Mouse (Mus musculus) lung, adult 2 months (tissue): Measurements from ENCODE around the gene Zfp276. TPM values are rescaled to one million over a fixed set of nuclear protein-coding genes. Genes with fewer than 3 reads are reported as not detected.

ENCODE experiments used
- DNase-seq: peaks from one replicate; pipeline ENCODE4 v3.0.0; 2022
- H3K4me1 ChIP-seq: fragments of 200-500 bp; 2 replicates; pipeline ENCODE4 v1.6.1; 2011; ENCODE audit warnings: low read length; ENCODE audit not compliant: control insufficient read depth, insufficient read depth
- H3K4me3 ChIP-seq: fragments of 200-500 bp; replicated peaks from 2 replicates; pipeline ENCODE3; 2011; ENCODE audit warnings: low read depth, mild to moderate bottlenecking, control low read depth, low read length; ENCODE audit errors: extremely low read depth
- CTCF ChIP-seq: fragments of 200-500 bp; IDR thresholded peaks from 2 replicates; pipeline ENCODE4 v1.5.1; 2011; ENCODE audit warnings: mild to moderate bottlenecking, low read length, control low read depth; ENCODE audit not compliant: insufficient read depth
- POLR2A ChIP-seq: fragments of 200-500 bp; IDR thresholded peaks from 2 replicates; pipeline ENCODE4 v1.6.1; 2011; ENCODE audit warnings: low read depth, mild to moderate bottlenecking, control low read depth, low read length, borderline replicate concordance; ENCODE audit errors: extremely low read depth
- WGBS: fragments of 180-500 bp; shearing (Covaris S2); methylation state at CpG from one replicate; pipeline ENCODE4 v1.1.7; 2018; 5-methylcytosine and 5-hydroxymethylcytosine counted together
- polyA plus RNA-seq: library from polyadenylated mRNA; depleted of rRNA; stranded (reverse); fragments of >200 nt; gene quantifications from 2 replicates; pipeline ENCODE4 v1.2.3, GENCODE M21; 2012

The Zfp276 gene
- polyA plus RNA-seq, 1 experiment: 34.1 TPM

- TF ChIP-seq POLR2A (no peak), CTCF (no peak)
- WGBS: 71% methylated on average over 5 of the region's 5 CpGs
- no peak for DNase-seq
- Histone ChIP-seq H3K4me1 (0 out of 2 replicates have a peak, but pooled peaks cover 3% of the 10 kb centered on the region), H3K4me3 (no peak overlapping the region)
Observed at GRCm38 (mm10) chr8:123284493-123284892, 30.5 kb downstream of the Zfp276 start.

GRCm38 (mm10) chr8:123287362-123287761, 33.4 kb downstream of the Zfp276 start:
- H3K4me3 ChIP-seq: no peak overlapping the region
- DNase-seq: no peak
- no peak for TF ChIP-seq POLR2A
- TF ChIP-seq CTCF: no peak
- 94% methylated on average over 17 of the region's 17 CpGs for WGBS
- H3K4me1 ChIP-seq: 0 out of 2 replicates have a peak, but pooled peaks cover 3% of the 10 kb centered on the region

GRCm38 (mm10) chr8:123290166-123290565, 36.2 kb downstream of the Zfp276 start:
- Histone ChIP-seq H3K4me1 (no peaks in the 10 kb centered on the region), H3K4me3 (no peak overlapping the region)
- TF ChIP-seq POLR2A: no peak
- TF ChIP-seq CTCF: peak; percentile 48
- peak; percentile 18 for DNase-seq
- WGBS: 78% methylated on average over 4 of the region's 4 CpGs

- H3K4me1 ChIP-seq: no peaks in the 10 kb centered on the region
- TF ChIP-seq POLR2A (no peak), CTCF (no peak)
- no peak overlapping the region for H3K4me3 ChIP-seq
- WGBS: 93% methylated on average over 8 of the region's 8 CpGs
- DNase-seq: no peak
Observed at GRCm38 (mm10) chr8:123290679-123291078, 36.7 kb downstream of the Zfp276 start.

- H3K4me1 ChIP-seq: no peaks in the 10 kb centered on the region
- 83% methylated on average over 8 of the region's 8 CpGs for WGBS
- DNase-seq: no peak
- TF ChIP-seq POLR2A (no peak), CTCF (no peak)
- H3K4me3 ChIP-seq: no peak overlapping the region
Observed at GRCm38 (mm10) chr8:123291716-123292115, 37.7 kb downstream of the Zfp276 start.

GRCm38 (mm10) chr8:123292281-123292680, 38.3 kb downstream of the Zfp276 start:
- Histone ChIP-seq H3K4me3 (no peak overlapping the region), H3K4me1 (no peaks in the 10 kb centered on the region)
- no peak for DNase-seq
- WGBS: 82% methylated on average over 3 of the region's 3 CpGs
- TF ChIP-seq POLR2A: no peak
- TF ChIP-seq CTCF: no peak

- Histone ChIP-seq H3K4me3 (no peak overlapping the region), H3K4me1 (no peaks in the 10 kb centered on the region)
- DNase-seq: no peak
- TF ChIP-seq CTCF (no peak), POLR2A (no peak)
- 84% methylated on average over 2 of the region's 2 CpGs for WGBS
Observed at GRCm38 (mm10) chr8:123292785-123293184, 38.8 kb downstream of the Zfp276 start.

GRCm38 (mm10) chr8:123298301-123298700, 44.3 kb downstream of the Zfp276 start:
- TF ChIP-seq POLR2A (no peak), CTCF (no peak)
- WGBS: 81% methylated on average over 11 of the region's 11 CpGs
- Histone ChIP-seq H3K4me3 (no peak overlapping the region), H3K4me1 (no peaks in the 10 kb centered on the region)
- no peak for DNase-seq

- DNase-seq: no peak
- TF ChIP-seq CTCF (no peak), POLR2A (no peak)
- Histone ChIP-seq H3K4me1 (no peaks in the 10 kb centered on the region), H3K4me3 (no peak overlapping the region)
- WGBS: 76% methylated on average over 4 of the region's 4 CpGs
Observed at GRCm38 (mm10) chr8:123308738-123309137, 54.7 kb downstream of the Zfp276 start.

GRCm38 (mm10) chr8:123317781-123318466, 63.9 kb downstream of the Zfp276 start:
- no peaks in the 10 kb centered on the region for H3K4me1 ChIP-seq
- peak overlapping the region; percentile 58 for H3K4me3 ChIP-seq
- TF ChIP-seq POLR2A (no peak), CTCF (no peak)
- DNase-seq: no peak
- 4% methylated on average over 21 of the region's 21 CpGs for WGBS
